Mouse (Mus musculus): ENCODE results near the gene Nup107. TPM values are rescaled to one million over a fixed set of nuclear protein-coding genes. Genes with fewer than 3 reads are reported as not detected.
A peak's percentile ranks its signal among the peaks of the same experiment; 100 is the strongest.

Gene Nup107
- 69.4 and 69.7 TPM in 2 replicates for polyA plus RNA-seq (2016; fragmentation: Nextera tagmentation; extraction: Ambion mirVana)

GRCm38 (mm10) chr10:117792141-117793091, at the start of gene Nup107:
Gene Nup107, minus strand, starts transcription at chr10:117792705.
- ATAC-seq (ENCODE audit: low FRiP score): peak; percentile 98
- Histone ChIP-seq H3K27me3 (no peaks in the 10 kb centered on the region), H3K4me3 (peak within 1 kb of the TSS; percentile 87), H3K9ac (peak within 1 kb of the TSS; percentile 75), H3K4me1 (peaks cover 12% of the 10 kb centered on the region), H3K27ac (peak within 1 kb of the TSS; percentile 71), H3K9me3 (replicated peaks) (no peaks in the 10 kb centered on the region), H3K36me3 (peaks cover 4% of the 10 kb centered on the region; the same call in 1 of the 2 replicates), H3K4me2 (replicated peaks) (peak within 1 kb of the TSS; percentile 92)
- under 1% methylated on average over 75 of the region's 75 CpGs for WGBS

- ATAC-seq (ENCODE audit: low FRiP score): no peak
- H3K36me3 ChIP-seq: peaks cover 3% of the 10 kb centered on the region; the same call in 1 of the 2 replicates
- H3K27ac ChIP-seq: no peak overlapping the region
- no peak overlapping the region for H3K4me2 ChIP-seq (replicated peaks)
- WGBS: 97% methylated on average over 1 of the region's 1 CpGs
- H3K4me3 ChIP-seq: no peak overlapping the region
- H3K27me3 ChIP-seq: no peaks in the 10 kb centered on the region
- H3K4me1 ChIP-seq: peaks cover 14% of the 10 kb centered on the region
- H3K9ac ChIP-seq: no peak overlapping the region
- no peaks in the 10 kb centered on the region for H3K9me3 ChIP-seq (replicated peaks)
These were observed 49.3 kb upstream of the Nup107 start for GRCm38 (mm10) chr10:117841765-117842164.

GRCm38 (mm10) chr10:117840431-117840995, 48.0 kb upstream of the Nup107 start:
- WGBS: 90% methylated on average over 5 of the region's 5 CpGs
- Histone ChIP-seq H3K4me3 (no peak overlapping the region), H3K9me3 (replicated peaks) (no peaks in the 10 kb centered on the region), H3K4me1 (peaks cover 10% of the 10 kb centered on the region), H3K9ac (no peak overlapping the region), H3K4me2 (replicated peaks) (no peak overlapping the region), H3K27me3 (no peaks in the 10 kb centered on the region), H3K27ac (no peak overlapping the region), H3K36me3 (peaks cover 3% of the 10 kb centered on the region; the same call in 1 of the 2 replicates)
- no peak for ATAC-seq (ENCODE audit: low FRiP score)

- Histone ChIP-seq H3K9ac (no peak overlapping the region), H3K4me1 (peaks cover 10% of the 10 kb centered on the region), H3K27ac (no peak overlapping the region), H3K4me3 (no peak overlapping the region), H3K4me2 (replicated peaks) (no peak overlapping the region), H3K27me3 (no peaks in the 10 kb centered on the region), H3K36me3 (peaks cover 3% of the 10 kb centered on the region; the same call in 1 of the 2 replicates), H3K9me3 (replicated peaks) (no peaks in the 10 kb centered on the region)
- no peak for ATAC-seq (ENCODE audit: low FRiP score)
- WGBS: 95% methylated on average over 3 of the region's 3 CpGs
These were observed 47.2 kb upstream of the Nup107 start for GRCm38 (mm10) chr10:117839737-117840136.

- Histone ChIP-seq H3K4me1 (peaks cover 5% of the 10 kb centered on the region), H3K9me3 (replicated peaks) (no peaks in the 10 kb centered on the region)
- 92% methylated on average over 3 of the region's 3 CpGs for WGBS
These were observed 46.4 kb upstream of the Nup107 start for GRCm38 (mm10) chr10:117838924-117839323.

GRCm38 (mm10) chr10:117836354-117836753, 43.8 kb upstream of the Nup107 start:
- H3K9me3 ChIP-seq (replicated peaks): no peaks in the 10 kb centered on the region
- no peaks in the 10 kb centered on the region for H3K4me1 ChIP-seq
- H3K36me3 ChIP-seq: peaks cover 3% of the 10 kb centered on the region; the same call in 1 of the 2 replicates
- no peak overlapping the region for H3K4me2 ChIP-seq (replicated peaks)
- WGBS: 97% methylated on average over 2 of the region's 2 CpGs
- H3K4me3 ChIP-seq: no peak overlapping the region
- no peaks in the 10 kb centered on the region for H3K27me3 ChIP-seq
- no peak overlapping the region for H3K27ac ChIP-seq
- no peak overlapping the region for H3K9ac ChIP-seq
- no peak for ATAC-seq (ENCODE audit: low FRiP score)

More at GRCm38 (mm10) chr10:117838924-117839323, 46.4 kb upstream of the Nup107 start:
- H3K4me2 ChIP-seq (replicated peaks): no peak overlapping the region
- no peak overlapping the region for H3K27ac ChIP-seq
- H3K36me3 ChIP-seq: peaks cover 3% of the 10 kb centered on the region; the same call in 1 of the 2 replicates
- no peak for ATAC-seq (ENCODE audit: low FRiP score)
- H3K27me3 ChIP-seq: no peaks in the 10 kb centered on the region
- H3K4me3 ChIP-seq: no peak overlapping the region
- no peak overlapping the region for H3K9ac ChIP-seq

GRCm38 (mm10) chr10:117835453-117835852, 42.9 kb upstream of the Nup107 start:
- 0 out of 2 replicates have a peak, but pooled peaks cover 3% of the 10 kb centered on the region for H3K36me3 ChIP-seq
- no peaks in the 10 kb centered on the region for H3K4me1 ChIP-seq
- ATAC-seq (ENCODE audit: low FRiP score): no peak
- no peak overlapping the region for H3K4me2 ChIP-seq (replicated peaks)
- H3K27me3 ChIP-seq: no peaks in the 10 kb centered on the region
- H3K9ac ChIP-seq: no peak overlapping the region
- H3K27ac ChIP-seq: no peak overlapping the region
- no peak overlapping the region for H3K4me3 ChIP-seq
- no peaks in the 10 kb centered on the region for H3K9me3 ChIP-seq (replicated peaks)
- 71% methylated on average over 5 of the region's 5 CpGs for WGBS

GRCm38 (mm10) chr10:117830797-117831196, 38.3 kb upstream of the Nup107 start:
- WGBS: 89% methylated on average over 3 of the region's 3 CpGs
- Histone ChIP-seq H3K4me1 (no peaks in the 10 kb centered on the region), H3K36me3 (no peaks in the 10 kb centered on the region), H3K9me3 (replicated peaks) (no peaks in the 10 kb centered on the region), H3K9ac (no peak overlapping the region), H3K4me2 (replicated peaks) (no peak overlapping the region), H3K4me3 (no peak overlapping the region), H3K27ac (no peak overlapping the region), H3K27me3 (no peaks in the 10 kb centered on the region)
- ATAC-seq (ENCODE audit: low FRiP score): no peak

GRCm38 (mm10) chr10:117829472-117830155, 37.1 kb upstream of the Nup107 start:
- H3K9ac ChIP-seq: no peak overlapping the region
- H3K27ac ChIP-seq: no peak overlapping the region
- no peaks in the 10 kb centered on the region for H3K9me3 ChIP-seq (replicated peaks)
- no peak overlapping the region for H3K4me2 ChIP-seq (replicated peaks)
- no peaks in the 10 kb centered on the region for H3K27me3 ChIP-seq
- no peaks in the 10 kb centered on the region; the same call in 1 of the 2 replicates for H3K4me1 ChIP-seq
- H3K36me3 ChIP-seq: no peaks in the 10 kb centered on the region
- no peak for ATAC-seq (ENCODE audit: low FRiP score)
- 95% methylated on average over 7 of the region's 7 CpGs for WGBS
- no peak overlapping the region for H3K4me3 ChIP-seq

- H3K4me3 ChIP-seq: no peak overlapping the region
- no peaks in the 10 kb centered on the region for H3K9me3 ChIP-seq (replicated peaks)
- ATAC-seq (ENCODE audit: low FRiP score): no peak
- H3K4me2 ChIP-seq (replicated peaks): no peak overlapping the region
- no peaks in the 10 kb centered on the region for H3K36me3 ChIP-seq
- no peak overlapping the region for H3K27ac ChIP-seq
- no peak overlapping the region for H3K9ac ChIP-seq
- H3K27me3 ChIP-seq: no peaks in the 10 kb centered on the region
- 84% methylated on average over 4 of the region's 4 CpGs for WGBS
- H3K4me1 ChIP-seq: no peaks in the 10 kb centered on the region; the same call in 1 of the 2 replicates
These were observed 36.5 kb upstream of the Nup107 start for GRCm38 (mm10) chr10:117829022-117829421.

- Histone ChIP-seq H3K9ac (no peak overlapping the region), H3K27me3 (no peaks in the 10 kb centered on the region), H3K4me2 (replicated peaks) (no peak overlapping the region), H3K27ac (no peak overlapping the region), H3K36me3 (0 out of 2 replicates have a peak, but pooled peaks cover 1% of the 10 kb centered on the region), H3K4me3 (no peak overlapping the region), H3K9me3 (replicated peaks) (no peaks in the 10 kb centered on the region), H3K4me1 (no peaks in the 10 kb centered on the region; the same call in 1 of the 2 replicates)
- ATAC-seq (ENCODE audit: low FRiP score): no peak
- 81% methylated on average over 4 of the region's 4 CpGs for WGBS
These were observed 36.0 kb upstream of the Nup107 start for GRCm38 (mm10) chr10:117828536-117828935.

GRCm38 (mm10) chr10:117824647-117825046, 32.1 kb upstream of the Nup107 start:
- no peak overlapping the region for H3K27ac ChIP-seq
- ATAC-seq (ENCODE audit: low FRiP score): no peak
- no peak overlapping the region for H3K4me2 ChIP-seq (replicated peaks)
- H3K4me3 ChIP-seq: no peak overlapping the region
- no peaks in the 10 kb centered on the region for H3K27me3 ChIP-seq
- peaks cover 35% of the 10 kb centered on the region for H3K36me3 ChIP-seq
- no peaks in the 10 kb centered on the region; the same call in 1 of the 2 replicates for H3K4me1 ChIP-seq
- WGBS: 76% methylated on average over 4 of the region's 4 CpGs
- H3K9ac ChIP-seq: no peak overlapping the region
- H3K9me3 ChIP-seq (replicated peaks): no peaks in the 10 kb centered on the region

Data from hindbrain, embryonic 12.5 days (tissue).